ENCODE assay signal across 19 mouse cellular contexts in the genomic region with DNA sequence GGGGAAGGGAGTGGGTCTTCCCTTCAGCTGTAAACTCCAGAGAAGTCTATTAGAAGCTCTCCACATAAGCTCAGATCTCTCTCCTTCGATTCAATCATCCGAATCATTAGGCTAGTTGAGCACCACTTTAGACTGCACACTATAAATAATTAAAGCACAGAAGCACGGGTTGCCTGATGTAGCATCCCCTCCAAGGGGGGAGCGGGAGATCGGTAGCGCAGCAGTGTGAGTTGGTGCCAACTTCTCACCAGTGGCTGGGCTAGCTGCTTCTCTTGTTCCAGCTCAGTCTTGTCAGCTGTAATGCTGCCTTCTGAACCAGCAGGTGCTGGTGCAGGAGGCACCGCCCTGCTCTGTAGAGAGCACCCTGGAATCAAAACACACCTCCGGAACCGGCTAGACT.
A peak's percentile ranks its signal among the peaks of the same experiment; 100 is the strongest.
DNase-seq lines count a peak whose midpoint lies in the region; ATAC-seq lines count a peak whose summit lies in the region.
"Had no signal": no experiment of that assay in that cellular context is flagged by ENCODE, and none has a peak within 500 bp of the region (broad histone marks: within the 10 kb centered on the region; RNA-seq: fewer than 3 reads in every experiment).

No protein-coding gene starts in this region.

- WGBS in embryonic facial prominence, embryonic 14.5 days = 80% methylated on average over 9 of the region's 9 CpGs
- WGBS in embryonic facial prominence, embryonic 10.5 days = 88% methylated on average over 9 of the region's 9 CpGs
- 84% methylated on average over 9 of the region's 9 CpGs for WGBS in hindbrain, embryonic 14.5 days
- WGBS in hindbrain, embryonic 10.5 days = 86% methylated on average over 9 of the region's 9 CpGs
- WGBS in neural tube, embryonic 13.5 days = 69% methylated on average over 9 of the region's 9 CpGs

- peak; percentile 22; the same call in 1 of the 2 replicates for ATAC-seq in embryonic facial prominence, embryonic 14.5 days (ENCODE audit: low read depth)
- ATAC-seq in hindbrain, embryonic 14.5 days (ENCODE audit: low FRiP score) = peak; percentile 70; the same call in 1 of the 2 replicates
- peak; percentile 63 for ATAC-seq in neural tube, embryonic 13.5 days (ENCODE audit: low read depth)

- no peaks in the 10 kb centered on the region for H3K27me3 ChIP-seq in embryonic facial prominence, embryonic 14.5 days (replicated peaks; ENCODE audit: control insufficient read depth, insufficient read depth, low read length)
- no peaks in the 10 kb centered on the region for H3K27me3 ChIP-seq in embryonic facial prominence, embryonic 10.5 days (replicated peaks; ENCODE audit: low read depth, poor library complexity, severe bottlenecking)
- no peaks in the 10 kb centered on the region for H3K27me3 ChIP-seq in hindbrain, embryonic 14.5 days (ENCODE audit: control insufficient read depth, insufficient read depth, low read length)
- no peaks in the 10 kb centered on the region for H3K27me3 ChIP-seq in hindbrain, embryonic 10.5 days (ENCODE audit: insufficient read depth, poor library complexity, severe bottlenecking)
- no peaks in the 10 kb centered on the region for H3K27me3 ChIP-seq in neural tube, embryonic 13.5 days
- H3K27me3 ChIP-seq: kidney, embryonic 15.5 days; limb, embryonic 13.5 days; stomach, embryonic 15.5 days had no signal

- no peak overlapping the region for H3K9ac ChIP-seq in embryonic facial prominence, embryonic 14.5 days (ENCODE audit: low read depth, low read length)
- H3K9ac ChIP-seq in hindbrain, embryonic 14.5 days = no peak overlapping the region
- no peak overlapping the region for H3K9ac ChIP-seq in neural tube, embryonic 13.5 days
- H3K9ac ChIP-seq: kidney, embryonic 15.5 days; limb, embryonic 13.5 days; liver, embryonic 14.5 days; lung, embryonic 14.5 days; stomach, embryonic 15.5 days had no signal

- H3K36me3 ChIP-seq in embryonic facial prominence, embryonic 14.5 days (ENCODE audit: control insufficient read depth, insufficient read depth, low read length) = no peaks in the 10 kb centered on the region
- H3K36me3 ChIP-seq in embryonic facial prominence, embryonic 10.5 days (replicated peaks) = no peaks in the 10 kb centered on the region
- no peaks in the 10 kb centered on the region for H3K36me3 ChIP-seq in hindbrain, embryonic 14.5 days (replicated peaks; ENCODE audit: control insufficient read depth, insufficient read depth)
- H3K36me3 ChIP-seq in hindbrain, embryonic 10.5 days = no peaks in the 10 kb centered on the region
- no peaks in the 10 kb centered on the region for H3K36me3 ChIP-seq in neural tube, embryonic 13.5 days
- H3K36me3 ChIP-seq: kidney, embryonic 15.5 days; limb, embryonic 13.5 days; stomach, embryonic 15.5 days had no signal

- H3K4me2 ChIP-seq in embryonic facial prominence, embryonic 14.5 days (ENCODE audit: low read depth, low read length) = no peak overlapping the region
- no peak overlapping the region for H3K4me2 ChIP-seq in hindbrain, embryonic 14.5 days (replicated peaks)
- H3K4me2 ChIP-seq in neural tube, embryonic 13.5 days = no peak overlapping the region
- H3K4me2 ChIP-seq: kidney, embryonic 15.5 days; limb, embryonic 13.5 days; lung, embryonic 14.5 days; stomach, embryonic 15.5 days had no signal

- H3K4me3 ChIP-seq in embryonic facial prominence, embryonic 14.5 days (ENCODE audit: low read depth, low read length) = no peak overlapping the region
- H3K4me3 ChIP-seq in embryonic facial prominence, embryonic 10.5 days = no peak overlapping the region
- no peak overlapping the region for H3K4me3 ChIP-seq in hindbrain, embryonic 14.5 days (replicated peaks; ENCODE audit: low read length)
- H3K4me3 ChIP-seq in hindbrain, embryonic 10.5 days = no peak overlapping the region
- H3K4me3 ChIP-seq in neural tube, embryonic 13.5 days = no peak overlapping the region
- H3K4me3 ChIP-seq: erythroblast, embryonic 14.5 days; gastrocnemius, adult 2 months; kidney, embryonic 15.5 days; limb, embryonic 13.5 days; stomach, embryonic 15.5 days had no signal

- no peak overlapping the region for H3K27ac ChIP-seq in embryonic facial prominence, embryonic 14.5 days (replicated peaks; ENCODE audit: low read depth, low read length)
- H3K27ac ChIP-seq in embryonic facial prominence, embryonic 10.5 days (replicated peaks) = no peak overlapping the region
- no peak overlapping the region for H3K27ac ChIP-seq in hindbrain, embryonic 14.5 days
- H3K27ac ChIP-seq in hindbrain, embryonic 10.5 days = no peak overlapping the region
- H3K27ac ChIP-seq in neural tube, embryonic 13.5 days (replicated peaks) = no peak overlapping the region
- H3K27ac ChIP-seq: gastrocnemius, adult 2 months; kidney, embryonic 15.5 days; limb, embryonic 13.5 days; liver, embryonic 14.5 days; stomach, embryonic 15.5 days had no signal

- H3K9me3 ChIP-seq in embryonic facial prominence, embryonic 14.5 days (ENCODE audit: control insufficient read depth, low read length) = no peaks in the 10 kb centered on the region
- H3K9me3 ChIP-seq in embryonic facial prominence, embryonic 10.5 days = no peaks in the 10 kb centered on the region
- no peaks in the 10 kb centered on the region for H3K9me3 ChIP-seq in hindbrain, embryonic 14.5 days (ENCODE audit: control insufficient read depth, low read length)
- H3K9me3 ChIP-seq in hindbrain, embryonic 10.5 days = no peaks in the 10 kb centered on the region
- no peaks in the 10 kb centered on the region for H3K9me3 ChIP-seq in neural tube, embryonic 13.5 days
- H3K9me3 ChIP-seq: kidney, embryonic 15.5 days; limb, embryonic 13.5 days; stomach, embryonic 15.5 days had no signal

- no peak for DNase-seq in embryonic facial prominence, embryonic 14.5 days (ENCODE audit: low spot score)
- DNase-seq in embryonic facial prominence, embryonic 10.5 days (ENCODE audit: low spot score) = no peak
- no peak for DNase-seq in hindbrain, embryonic 14.5 days (ENCODE audit: low spot score)
- DNase-seq in hindbrain, embryonic 10.5 days (ENCODE audit: low spot score) = no peak
- DNase-seq in neural tube, embryonic 10.5 days (ENCODE audit: extremely low spot score, low spot score) = no peak
- no peak for DNase-seq in kidney, adult 9 months
- DNase-seq: adrenal gland, postnatal 10 days; cerebellum, adult 8-10 months; gastrocnemius, adult 2 months; kidney, postnatal 36 days; lung, embryonic 14.5 days; thymus, adult 18-20 months; thymus, postnatal 4 days had no signal

- no peaks in the 10 kb centered on the region for H3K4me1 ChIP-seq in embryonic facial prominence, embryonic 14.5 days (ENCODE audit: control insufficient read depth, insufficient read depth, low read length)
- H3K4me1 ChIP-seq in embryonic facial prominence, embryonic 10.5 days = no peaks in the 10 kb centered on the region
- H3K4me1 ChIP-seq in hindbrain, embryonic 14.5 days (replicated peaks; ENCODE audit: control insufficient read depth, insufficient read depth, low read length) = no peaks in the 10 kb centered on the region
- no peaks in the 10 kb centered on the region for H3K4me1 ChIP-seq in hindbrain, embryonic 10.5 days (replicated peaks)
- no peaks in the 10 kb centered on the region for H3K4me1 ChIP-seq in neural tube, embryonic 13.5 days (replicated peaks)
- H3K4me1 ChIP-seq: kidney, embryonic 15.5 days; limb, embryonic 13.5 days; stomach, embryonic 15.5 days had no signal
